Mouse (Mus musculus): ENCODE measurements around the gene Mum1l1. TPM values are rescaled to one million over a fixed set of nuclear protein-coding genes. Genes with fewer than 3 reads are reported as not detected.
"Not testable (repeated sequence)": the region's sequence is repeated elsewhere in the genome, so short reads cannot be mapped to it uniquely, and the experiment has no call there.

Gene Mum1l1
- 40.2 and 40.5 TPM in 2 replicates for polyA plus RNA-seq (2016; fragmentation: Nextera tagmentation; extraction: Ambion mirVana)

DNA sequence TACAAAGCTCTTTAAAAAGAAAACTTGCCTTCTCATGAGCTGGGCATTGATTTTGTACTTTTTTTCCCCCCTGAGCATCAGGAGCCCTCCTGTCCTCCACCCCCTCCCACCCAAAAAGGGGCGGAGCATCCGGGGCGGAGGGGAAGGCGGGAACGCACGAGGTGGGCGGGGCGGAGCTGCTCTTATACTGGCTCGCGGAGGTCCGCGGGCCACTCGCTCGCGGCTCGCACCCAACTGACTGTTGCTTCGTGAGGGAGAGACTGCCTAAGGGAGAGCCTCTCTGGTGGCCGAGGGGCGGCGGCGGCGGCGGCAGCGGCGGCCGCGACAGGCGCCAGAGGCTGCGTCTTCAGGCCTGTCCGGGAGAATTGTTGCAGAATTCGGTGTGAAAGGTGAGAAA, at the start of gene Mum1l1:
TSS of gene Mum1l1 (plus strand) at position 214 of the 397 bp plus-strand sequence.
- Histone ChIP-seq H3K36me3 (no peaks in the 10 kb centered on the region), H3K9me3 (no peaks in the 10 kb centered on the region), H3K4me3 (peak within 1 kb of the TSS; percentile 61), H3K4me1 (no peaks in the 10 kb centered on the region), H3K27ac (peak within 1 kb of the TSS; percentile 72), H3K27me3 (ENCODE audit: insufficient read depth, poor library complexity, severe bottlenecking) (no peaks in the 10 kb centered on the region)
- 24% methylated on average over 31 of the region's 31 CpGs for WGBS
- DNase-seq (ENCODE audit: low spot score) = peak; percentile 87

- Histone ChIP-seq H3K36me3 (no peaks in the 10 kb centered on the region), H3K4me3 (no peak within 1 kb of the TSS), H3K27ac (no peak within 1 kb of the TSS), H3K27me3 (ENCODE audit: insufficient read depth, poor library complexity, severe bottlenecking) (no peaks in the 10 kb centered on the region), H3K9me3 (no peaks in the 10 kb centered on the region), H3K4me1 (no peaks in the 10 kb centered on the region)
- 80% methylated on average over 8 of the region's 8 CpGs for WGBS
- no peak for DNase-seq (ENCODE audit: low spot score)
Measured at GRCm38 (mm10) chrX:139178928-139179327, 30.9 kb upstream of the Mum1l1 start, which contains the start of gene 4933428M09Rik. 4933428M09Rik (plus strand) TSS chrX:139179228.

- H3K4me3 ChIP-seq; H3K36me3 ChIP-seq; H3K27me3 ChIP-seq (ENCODE audit: insufficient read depth, poor library complexity, severe bottlenecking); H3K27ac ChIP-seq; H3K4me1 ChIP-seq; DNase-seq (ENCODE audit: low spot score); H3K9me3 ChIP-seq: not testable (repeated sequence)
- WGBS = 88% methylated on average over 3 of the region's 3 CpGs
Measured at GRCm38 (mm10) chrX:139191506-139191905, 18.3 kb upstream of the Mum1l1 start.

- Histone ChIP-seq H3K27ac (no peak overlapping the region), H3K4me3 (no peak overlapping the region), H3K27me3 (ENCODE audit: insufficient read depth, poor library complexity, severe bottlenecking) (no peaks in the 10 kb centered on the region), H3K4me1 (no peaks in the 10 kb centered on the region), H3K9me3 (no peaks in the 10 kb centered on the region), H3K36me3 (no peaks in the 10 kb centered on the region)
- no peak for DNase-seq (ENCODE audit: low spot score)
- 48% methylated on average over 1 of the region's 1 CpGs for WGBS
Measured at GRCm38 (mm10) chrX:139194572-139195279, 15.1 kb upstream of the Mum1l1 start.

- H3K4me1 ChIP-seq; H3K9me3 ChIP-seq; H3K36me3 ChIP-seq; H3K27ac ChIP-seq; H3K27me3 ChIP-seq (ENCODE audit: insufficient read depth, poor library complexity, severe bottlenecking); DNase-seq (ENCODE audit: low spot score); H3K4me3 ChIP-seq: not testable (repeated sequence)
- WGBS = 79% methylated on average over 4 of the region's 4 CpGs
Measured at GRCm38 (mm10) chrX:139209191-139209828, 532 bp upstream of the Mum1l1 start.

DNA sequence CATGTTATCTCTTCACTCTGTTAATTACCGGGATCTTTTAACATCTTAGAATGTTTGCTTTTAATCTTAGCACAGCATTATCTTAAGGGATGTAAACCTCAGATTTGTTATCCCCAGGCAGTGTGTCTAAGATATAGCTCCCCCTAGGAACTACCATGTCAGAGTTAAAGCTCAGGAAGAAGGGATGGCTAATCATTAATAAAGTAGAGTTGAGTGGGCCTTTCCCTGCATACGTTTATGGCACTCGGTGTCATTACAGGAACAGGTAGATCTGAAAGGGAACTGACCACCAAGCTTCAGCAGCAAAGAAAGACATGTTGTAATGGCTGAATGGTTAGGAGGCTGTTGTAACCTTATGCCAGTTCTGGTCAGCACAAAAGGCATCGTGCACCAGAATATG, 4.9 kb downstream of the Mum1l1 start:
- Histone ChIP-seq H3K27ac (no peak overlapping the region), H3K4me1 (no peaks in the 10 kb centered on the region), H3K27me3 (ENCODE audit: insufficient read depth, poor library complexity, severe bottlenecking) (no peaks in the 10 kb centered on the region), H3K36me3 (no peaks in the 10 kb centered on the region), H3K9me3 (no peaks in the 10 kb centered on the region), H3K4me3 (no peak overlapping the region)
- no peak for DNase-seq (ENCODE audit: low spot score)
- WGBS = 52% methylated on average over 4 of the region's 4 CpGs

GRCm38 (mm10) chrX:139216409-139216808, 6.6 kb downstream of the Mum1l1 start:
- Histone ChIP-seq H3K4me3 (peak overlapping the region; percentile 51; the same call in 1 of the 2 replicates), H3K27me3 (ENCODE audit: insufficient read depth, poor library complexity, severe bottlenecking) (no peaks in the 10 kb centered on the region), H3K36me3 (no peaks in the 10 kb centered on the region), H3K4me1 (no peaks in the 10 kb centered on the region), H3K27ac (no peak overlapping the region), H3K9me3 (no peaks in the 10 kb centered on the region)
- no peak for DNase-seq (ENCODE audit: low spot score)
- 68% methylated on average over 5 of the region's 5 CpGs for WGBS

DNA sequence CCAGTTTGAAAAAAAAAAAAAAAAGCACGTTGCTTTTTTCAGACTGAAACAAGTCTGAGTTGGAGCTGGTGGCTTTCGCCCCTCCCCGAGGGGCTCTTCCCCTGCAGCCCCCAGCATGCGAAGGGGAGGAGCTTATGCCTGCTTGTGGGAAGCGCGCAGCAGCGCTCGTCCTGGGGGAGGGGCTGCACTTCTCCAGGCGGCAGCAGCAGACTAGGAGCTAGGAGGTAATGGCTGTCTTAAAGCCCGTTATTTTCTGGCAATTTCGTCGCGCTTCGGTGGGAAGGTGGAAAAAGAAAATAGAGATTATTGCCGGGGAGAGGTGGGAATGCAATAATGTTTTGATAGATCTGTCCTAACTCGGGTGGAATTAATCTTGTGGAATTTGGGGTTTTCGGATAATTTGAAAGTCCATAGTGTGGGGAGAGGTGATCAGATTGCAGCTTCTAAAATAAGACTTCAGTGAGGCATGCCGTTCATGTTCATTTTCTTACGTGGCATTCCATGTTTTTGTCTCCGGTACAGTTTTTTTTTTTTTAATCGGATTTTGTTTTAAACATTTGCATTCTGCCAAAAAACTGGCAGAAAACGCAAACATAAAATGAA, 7.2 kb downstream of the Mum1l1 start:
- peak; percentile 88 for DNase-seq (ENCODE audit: low spot score)
- H3K27ac ChIP-seq = peak overlapping the region; percentile 47; the same call in 1 of the 2 replicates
- no peaks in the 10 kb centered on the region for H3K4me1 ChIP-seq
- no peaks in the 10 kb centered on the region for H3K27me3 ChIP-seq (ENCODE audit: insufficient read depth, poor library complexity, severe bottlenecking)
- peak overlapping the region; percentile 51 for H3K4me3 ChIP-seq
- no peaks in the 10 kb centered on the region for H3K36me3 ChIP-seq
- no peaks in the 10 kb centered on the region for H3K9me3 ChIP-seq
- WGBS = 15% methylated on average over 22 of the region's 22 CpGs

DNA sequence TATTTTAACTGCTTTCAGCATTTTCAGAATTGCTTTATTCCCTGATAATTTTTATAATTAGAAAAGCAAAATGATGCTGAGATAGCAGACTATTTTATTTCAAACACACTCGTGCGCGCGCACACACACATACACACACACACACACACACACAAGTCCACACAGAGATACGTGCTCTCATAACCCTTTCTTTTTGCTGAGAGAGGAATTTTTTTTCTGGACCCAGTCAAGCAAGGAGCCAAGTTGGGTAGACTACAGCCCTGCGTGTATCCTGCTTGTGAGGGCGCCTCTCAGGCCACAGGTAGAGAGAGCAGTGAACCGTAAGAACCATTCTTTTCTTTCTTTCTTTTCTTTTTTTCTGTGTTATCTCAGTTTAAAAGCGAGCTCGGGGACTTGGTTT, 7.9 kb downstream of the Mum1l1 start:
- Histone ChIP-seq H3K27ac (peak overlapping the region; percentile 47; the same call in 1 of the 2 replicates), H3K27me3 (ENCODE audit: insufficient read depth, poor library complexity, severe bottlenecking) (no peaks in the 10 kb centered on the region), H3K36me3 (no peaks in the 10 kb centered on the region), H3K4me1 (no peaks in the 10 kb centered on the region), H3K4me3 (peak overlapping the region; percentile 51), H3K9me3 (no peaks in the 10 kb centered on the region)
- 56% methylated on average over 10 of the region's 10 CpGs for WGBS
- DNase-seq (ENCODE audit: low spot score) = no peak

GRCm38 (mm10) chrX:139219017-139219416, 9.2 kb downstream of the Mum1l1 start:
- Histone ChIP-seq H3K27me3 (ENCODE audit: insufficient read depth, poor library complexity, severe bottlenecking) (no peaks in the 10 kb centered on the region), H3K9me3 (no peaks in the 10 kb centered on the region), H3K36me3 (no peaks in the 10 kb centered on the region), H3K27ac (no peak overlapping the region), H3K4me1 (no peaks in the 10 kb centered on the region), H3K4me3 (no peak overlapping the region)
- 31% methylated on average over 2 of the region's 2 CpGs for WGBS
- no peak for DNase-seq (ENCODE audit: low spot score)

DNA sequence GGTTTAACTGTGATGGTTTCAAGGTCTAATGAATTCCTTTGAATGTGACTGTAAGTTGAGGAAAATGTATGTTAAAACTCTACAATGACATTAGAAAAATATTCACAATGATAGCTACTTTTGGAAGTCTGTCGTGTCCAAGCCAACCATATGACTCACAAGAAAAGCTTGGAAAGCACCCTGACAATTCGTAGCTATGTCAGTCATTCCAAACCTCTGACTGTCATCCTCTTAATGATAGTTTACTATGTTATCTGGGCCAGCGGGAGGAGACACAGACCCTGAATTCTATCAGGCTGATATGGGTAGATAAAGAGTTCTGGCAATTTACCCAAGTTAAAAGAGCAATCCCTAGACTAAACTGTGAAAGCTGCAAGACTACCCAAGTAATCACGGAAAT, 11.0 kb downstream of the Mum1l1 start:
- H3K4me3 ChIP-seq = no peak overlapping the region
- no peaks in the 10 kb centered on the region for H3K4me1 ChIP-seq
- H3K36me3 ChIP-seq = no peaks in the 10 kb centered on the region
- H3K27me3 ChIP-seq (ENCODE audit: insufficient read depth, poor library complexity, severe bottlenecking) = no peaks in the 10 kb centered on the region
- 25% methylated on average over 4 of the region's 4 CpGs for WGBS
- H3K9me3 ChIP-seq = no peaks in the 10 kb centered on the region
- H3K27ac ChIP-seq = no peak overlapping the region
- DNase-seq (ENCODE audit: low spot score) = no peak

GRCm38 (mm10) chrX:139221893-139222292, 12.1 kb downstream of the Mum1l1 start:
- Histone ChIP-seq H3K9me3 (no peaks in the 10 kb centered on the region), H3K4me1 (no peaks in the 10 kb centered on the region), H3K27ac (no peak overlapping the region), H3K36me3 (no peaks in the 10 kb centered on the region), H3K27me3 (ENCODE audit: insufficient read depth, poor library complexity, severe bottlenecking) (no peaks in the 10 kb centered on the region), H3K4me3 (no peak overlapping the region)
- no peak for DNase-seq (ENCODE audit: low spot score)
- WGBS = 69% methylated on average over 3 of the region's 3 CpGs

GRCm38 (mm10) chrX:139231143-139231542, 21.3 kb downstream of the Mum1l1 start:
- H3K4me3 ChIP-seq = no peak overlapping the region
- H3K9me3 ChIP-seq = no peaks in the 10 kb centered on the region
- peaks cover 29% of the 10 kb centered on the region for H3K36me3 ChIP-seq
- no peaks in the 10 kb centered on the region for H3K4me1 ChIP-seq
- H3K27me3 ChIP-seq (ENCODE audit: insufficient read depth, poor library complexity, severe bottlenecking) = no peaks in the 10 kb centered on the region
- WGBS = 40% methylated on average over 9 of the region's 9 CpGs
- peak; percentile 77 for DNase-seq (ENCODE audit: low spot score)
- no peak overlapping the region for H3K27ac ChIP-seq
